Mouse (Mus musculus) stomach, embryonic 15.5 days (tissue): Measurements from ENCODE around the gene Isg20l2. TPM values are rescaled to one million over a fixed set of nuclear protein-coding genes. Genes with fewer than 3 reads are reported as not detected.

Experiments
- polyA plus RNA-seq: library from polyadenylated mRNA; unstranded; fragments of >200 nt; fragmentation: Nextera tagmentation; extraction: Ambion mirVana; gene quantifications from 2 replicates; pipeline ENCODE4 v1.2.1, GENCODE M21; 2015

Gene Isg20l2
- polyA plus RNA-seq, 1 experiment from 2014 or later = 45.8 TPM

Other genes with a start within 250 kb of the Isg20l2 start
- 0.37 and 0.53 TPM in 2 replicates for gene Lrrc71, start 181.7 kb upstream of the Isg20l2 start, polyA plus RNA-seq
- gene Ntrk1, start 135.2 kb upstream of the Isg20l2 start, polyA plus RNA-seq = 1.9 and 2.2 TPM in 2 replicates
- gene Insrr, start 133.4 kb upstream of the Isg20l2 start, polyA plus RNA-seq = 0.59 and 0.89 TPM in 2 replicates
- gene Pear1, start 106.0 kb upstream of the Isg20l2 start, polyA plus RNA-seq = 23.4 and 25.4 TPM in 2 replicates
- 0.21 and 0.30 TPM in 2 replicates for gene Sh2d2a, start 83.6 kb upstream of the Isg20l2 start, polyA plus RNA-seq
- 11.3 and 12.7 TPM in 2 replicates for gene Prcc, start 44.7 kb upstream of the Isg20l2 start, polyA plus RNA-seq
- 238 and 249 TPM in 2 replicates for gene Hdgf, start 24.0 kb upstream of the Isg20l2 start, polyA plus RNA-seq
- gene Mrpl24, start 10.8 kb upstream of the Isg20l2 start, polyA plus RNA-seq = 76.4 and 78.2 TPM in 2 replicates
- gene Rrnad1, start 403 bp downstream of the Isg20l2 start, polyA plus RNA-seq = 16.2 and 17.6 TPM in 2 replicates
- 17.2 and 20.0 TPM in 2 replicates for gene Crabp2, start 18.4 kb downstream of the Isg20l2 start, polyA plus RNA-seq
- gene Nes, start 40.8 kb downstream of the Isg20l2 start, polyA plus RNA-seq = 18.6 and 19.1 TPM in 2 replicates
- 0.17 and 0.23 TPM in 2 replicates for gene Bcan, start 69.9 kb downstream of the Isg20l2 start, polyA plus RNA-seq
- gene Hapln2, start 97.3 kb downstream of the Isg20l2 start, polyA plus RNA-seq = 0.18 TPM in 1 of 2 replicates, not detected in the other
- 33.7 and 35.0 TPM in 2 replicates for gene Gpatch4, start 112.8 kb downstream of the Isg20l2 start, polyA plus RNA-seq
- gene Naxe, start 128.2 kb downstream of the Isg20l2 start, polyA plus RNA-seq = 156 and 163 TPM in 2 replicates
- not detected in 2 replicates for gene Ttc24, start 148.0 kb downstream of the Isg20l2 start, polyA plus RNA-seq
- 16.0 and 18.7 TPM in 2 replicates for gene Iqgap3, start 151.7 kb downstream of the Isg20l2 start, polyA plus RNA-seq
- gene Mef2d, start 212.1 kb downstream of the Isg20l2 start, polyA plus RNA-seq = 17.7 and 19.9 TPM in 2 replicates